Mouse (Mus musculus) frontal cortex, adult 2 months (tissue): ENCODE results near the gene Robo2. TPM values are rescaled to one million over a fixed set of nuclear protein-coding genes. Genes with fewer than 3 reads are reported as not detected.
"Not testable (repeated sequence)": the region's sequence is repeated elsewhere in the genome, so short reads cannot be mapped to it uniquely, and the experiment has no call there.

ENCODE experiments used
- DNase-seq, 2 experiments: peaks; one replicate each; pipeline ENCODE4 v3.0.0; 2022; ENCODE audit warnings: low spot score in 1 of 2; ENCODE audit errors: extremely low spot score in 1 of 2
- polyA plus RNA-seq: library from polyadenylated mRNA; depleted of rRNA; stranded (reverse); fragments of >200 nt; gene quantifications from 2 replicates; pipeline ENCODE4 v1.2.3, GENCODE M21; 2012

Gene Robo2
- polyA plus RNA-seq, 1 experiment = 71.3 TPM

DNA sequence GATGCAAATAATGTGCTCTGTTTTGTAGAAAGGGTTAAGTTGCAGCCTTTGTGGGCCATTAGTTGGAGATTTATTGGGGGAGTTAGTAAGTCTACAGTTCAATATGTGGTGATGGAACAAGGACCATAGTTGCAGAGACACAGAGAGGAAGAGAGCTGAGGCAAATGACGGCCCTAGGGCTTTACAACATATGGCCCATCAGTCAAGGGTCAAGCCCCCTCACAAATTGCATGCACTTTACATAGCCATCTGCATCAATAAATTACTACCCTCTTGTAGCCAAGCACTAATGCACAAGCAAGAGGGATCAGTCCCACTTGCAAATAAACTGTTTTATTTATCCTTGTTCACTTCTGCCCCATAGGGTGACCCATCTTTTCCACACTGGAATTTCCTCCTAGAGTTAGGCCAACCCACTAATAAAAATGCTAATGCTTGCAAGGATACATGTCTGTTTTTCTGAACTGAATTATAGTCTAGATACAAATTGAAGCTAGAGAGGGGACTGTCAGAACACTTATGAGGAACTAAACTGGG is 194.7 kb downstream of the Robo2 start:
- DNase-seq = no peak

DNA sequence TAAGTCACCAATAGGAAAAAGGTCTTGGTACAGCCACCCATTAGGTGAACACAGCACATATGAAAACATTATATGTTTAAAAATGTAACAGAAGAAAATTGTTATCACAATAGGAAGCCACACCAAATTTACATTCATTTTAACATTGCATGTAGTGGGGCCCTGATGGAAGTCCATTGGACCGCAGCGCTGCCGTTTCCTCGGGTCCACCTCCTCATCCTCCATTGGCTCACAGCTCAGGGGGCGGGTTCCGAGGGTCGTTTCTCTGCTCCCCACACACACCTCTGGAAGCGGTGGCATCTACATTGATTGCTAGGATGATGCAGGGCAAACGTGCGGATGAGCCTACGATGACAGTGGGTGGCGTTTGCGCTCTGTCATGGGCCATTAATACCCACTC is 195.8 kb downstream of the Robo2 start:
- DNase-seq = no peak

DNA sequence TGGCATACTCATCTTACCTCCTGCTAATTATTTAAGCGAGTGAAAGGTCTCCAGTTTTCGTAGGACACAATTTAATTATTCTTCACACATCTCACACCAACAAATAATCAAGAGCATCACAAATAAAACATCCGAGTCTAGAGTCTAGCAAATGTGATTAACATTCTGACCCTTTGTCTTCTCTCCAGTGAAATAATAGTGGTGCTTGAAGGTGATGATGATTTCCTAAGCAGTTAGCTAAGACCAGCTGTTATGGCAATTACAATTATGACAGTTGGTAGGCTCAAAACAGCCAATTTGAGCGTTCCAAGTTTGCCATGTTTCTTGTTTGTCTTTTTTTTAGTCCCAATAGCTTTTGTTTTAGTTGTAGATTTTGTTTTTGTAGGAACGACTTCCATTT is 210.9 kb downstream of the Robo2 start:
- no peak for DNase-seq

DNA sequence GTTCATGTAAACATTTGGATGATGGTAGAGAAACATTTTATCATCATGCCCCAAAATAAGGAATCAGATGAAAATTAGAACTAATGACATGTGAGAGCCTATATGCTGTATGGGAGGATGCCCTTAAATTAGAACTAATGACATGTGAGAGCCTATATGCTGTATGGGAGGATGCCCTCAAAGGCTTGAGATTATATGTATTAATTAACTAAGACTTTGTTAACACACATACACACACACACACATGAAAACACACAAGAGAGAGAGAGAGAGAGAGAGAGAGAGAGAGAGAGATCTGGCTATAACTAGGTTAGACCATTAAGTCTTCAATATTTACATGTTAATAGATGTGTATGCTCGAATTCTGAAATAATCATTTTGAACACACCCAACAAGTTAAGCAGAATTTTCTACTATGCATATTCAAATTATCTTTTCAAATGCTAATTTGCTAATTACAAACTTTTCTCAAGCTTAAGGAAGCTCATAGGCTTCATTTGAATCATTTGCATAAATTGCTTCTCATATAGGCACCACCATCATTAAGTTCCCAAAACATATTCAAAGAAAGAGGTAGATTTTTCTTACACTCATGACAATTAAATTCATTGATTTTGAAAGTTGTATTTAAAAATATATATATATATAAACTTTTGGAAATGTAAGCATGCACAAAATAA is 211.5 kb downstream of the Robo2 start:
- DNase-seq = no peak

DNA sequence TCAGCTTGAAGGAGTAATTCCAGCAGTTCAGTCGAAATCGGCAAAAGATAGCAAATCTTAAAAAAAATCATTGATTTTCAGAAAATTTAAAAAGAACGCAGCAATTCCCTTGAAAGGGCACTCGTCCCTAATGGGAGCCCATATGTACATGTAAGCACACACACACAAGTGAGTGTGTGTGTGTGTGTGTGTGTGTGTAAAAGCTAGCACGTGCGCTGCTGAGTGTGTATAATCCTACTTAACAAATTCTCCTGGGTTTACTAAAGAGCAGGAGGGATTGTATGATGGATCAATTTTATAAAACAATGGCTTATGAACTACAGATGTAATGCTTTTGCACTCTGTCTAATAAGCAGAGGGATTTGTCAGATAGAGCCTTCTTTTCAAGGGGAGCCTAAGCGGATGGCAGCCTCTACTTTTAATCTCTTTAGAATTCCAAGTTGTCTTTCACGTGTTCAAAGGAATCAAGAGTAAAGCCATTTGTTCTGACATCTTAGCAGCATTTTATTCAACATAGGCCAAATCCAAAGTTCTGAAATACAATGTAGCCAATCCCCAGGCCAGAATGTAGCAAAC is 218.6 kb downstream of the Robo2 start:
- no peak for DNase-seq

DNA sequence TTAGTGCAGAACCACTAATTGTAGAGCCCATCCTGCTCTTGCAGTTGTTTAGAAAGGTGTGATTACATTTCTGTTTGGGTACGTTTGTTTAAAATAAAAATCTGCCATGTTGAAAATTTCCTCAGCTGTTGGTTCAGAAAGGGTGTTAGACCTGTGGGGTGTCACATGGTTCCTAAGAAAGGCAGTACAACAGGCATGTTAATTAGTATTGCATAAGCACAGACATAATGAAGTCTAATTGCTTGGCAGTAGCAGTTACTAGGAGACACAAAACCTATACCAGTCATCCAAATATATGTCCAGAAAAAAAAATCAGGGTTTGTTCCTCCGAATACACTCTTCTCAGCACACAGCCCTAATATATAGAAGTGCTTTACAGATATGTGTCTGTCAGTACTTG is 220.0 kb downstream of the Robo2 start:
- DNase-seq = no peak

DNA sequence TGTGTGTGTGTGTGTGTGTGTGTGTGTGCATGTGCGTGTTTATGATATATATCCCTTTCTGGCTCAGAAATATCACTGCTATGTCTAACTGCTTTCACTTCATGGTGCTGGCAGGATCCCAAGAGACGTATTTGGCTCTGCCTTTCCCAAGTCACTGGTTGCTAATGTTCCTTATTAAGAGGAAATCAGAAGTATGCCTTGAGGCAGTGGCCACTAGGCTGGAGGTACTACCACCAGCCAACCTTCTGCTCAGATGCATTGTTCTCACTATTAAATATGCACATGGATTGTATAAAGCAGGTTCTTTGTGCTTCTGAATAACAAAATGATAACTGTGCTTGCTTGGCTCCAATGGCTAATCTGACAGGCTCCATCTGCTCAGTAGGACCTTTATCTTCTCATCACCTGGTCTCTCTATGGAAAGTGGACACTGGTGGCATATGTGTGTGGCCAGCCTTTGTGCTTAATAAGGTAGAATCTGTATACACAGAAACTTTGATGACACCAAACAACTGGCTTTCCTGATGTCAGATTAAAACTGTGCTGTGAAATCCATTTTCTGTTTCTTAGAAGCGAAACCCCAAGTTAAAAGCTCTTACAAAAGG is 229.0 kb downstream of the Robo2 start:
- DNase-seq = no peak

DNA sequence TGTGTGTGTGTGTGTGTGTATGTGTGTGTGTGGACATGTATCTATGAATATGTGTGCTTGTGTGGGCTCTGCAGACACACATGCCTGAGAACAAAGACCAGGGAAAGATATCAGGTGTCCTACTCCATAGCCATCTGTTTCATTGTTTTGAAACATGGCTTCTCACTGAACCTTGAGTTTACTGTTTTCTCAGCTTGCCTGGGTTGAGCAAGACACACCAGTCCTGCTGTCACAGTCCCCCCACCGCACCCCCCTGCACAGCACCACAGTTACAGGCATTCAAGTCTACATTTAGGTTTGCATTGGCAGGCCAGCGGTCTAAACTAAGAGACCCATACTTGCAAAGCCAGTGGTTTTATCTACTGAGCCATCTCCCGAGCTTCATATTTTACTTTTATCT is 239.0 kb downstream of the Robo2 start:
- no peak for DNase-seq

DNA sequence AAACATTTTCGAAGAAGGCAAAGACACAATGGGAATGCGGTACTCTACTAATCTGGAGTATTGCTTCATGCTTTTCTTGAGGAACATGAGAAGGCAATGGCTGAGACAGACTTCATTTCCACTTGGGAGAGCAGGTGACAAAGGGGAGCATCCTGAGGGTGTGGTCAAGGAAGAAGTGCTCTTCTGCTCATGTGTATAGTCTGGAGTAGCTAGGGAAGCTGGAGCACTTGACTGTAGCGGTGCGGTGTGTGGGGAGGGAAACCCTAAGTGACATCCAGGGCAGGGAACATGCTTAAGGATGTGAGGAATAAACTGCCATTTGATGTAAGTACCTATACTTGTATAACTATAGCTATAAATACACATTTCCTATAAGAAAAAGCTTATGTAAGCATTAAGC is 242.0 kb downstream of the Robo2 start:
- DNase-seq = no peak

DNA sequence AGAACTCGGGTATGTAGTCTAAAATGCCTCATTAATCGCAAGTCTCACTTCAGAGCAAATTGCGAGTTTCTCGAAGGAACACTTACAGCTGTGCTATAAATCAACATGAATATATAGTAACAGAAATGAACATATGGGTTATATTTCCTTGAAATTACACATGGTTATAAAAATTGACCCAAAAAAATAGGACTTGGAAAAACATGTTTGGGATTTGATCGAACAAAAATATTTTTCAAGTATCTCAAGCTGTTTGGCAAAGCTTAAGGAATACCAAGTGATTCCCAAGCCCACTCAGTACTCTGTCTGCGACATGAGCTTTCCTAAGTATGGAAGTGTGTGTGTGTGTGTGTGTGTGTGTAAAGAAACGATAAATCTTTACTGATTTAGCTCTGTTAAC is 242.5 kb downstream of the Robo2 start:
- DNase-seq = no peak

DNA sequence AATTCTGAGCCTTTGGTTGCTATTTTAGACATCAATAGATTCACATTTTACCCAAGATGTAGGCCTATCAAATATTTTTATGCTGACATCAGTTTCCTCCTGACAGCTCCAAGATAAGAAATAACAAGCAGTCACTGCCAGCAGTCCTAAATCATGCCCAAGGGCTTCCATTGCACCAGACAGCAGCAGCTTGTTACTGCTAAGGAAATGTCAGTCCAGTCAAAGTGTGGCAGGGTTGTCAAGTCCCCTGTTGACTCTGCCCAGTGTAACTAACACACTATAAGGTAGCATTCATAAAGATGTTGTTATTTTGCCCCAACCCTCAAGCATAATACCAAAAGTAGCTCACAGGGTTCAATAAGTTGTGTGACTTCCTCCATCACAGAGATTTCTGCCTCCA is 243.8 kb downstream of the Robo2 start:
- no peak for DNase-seq

DNA sequence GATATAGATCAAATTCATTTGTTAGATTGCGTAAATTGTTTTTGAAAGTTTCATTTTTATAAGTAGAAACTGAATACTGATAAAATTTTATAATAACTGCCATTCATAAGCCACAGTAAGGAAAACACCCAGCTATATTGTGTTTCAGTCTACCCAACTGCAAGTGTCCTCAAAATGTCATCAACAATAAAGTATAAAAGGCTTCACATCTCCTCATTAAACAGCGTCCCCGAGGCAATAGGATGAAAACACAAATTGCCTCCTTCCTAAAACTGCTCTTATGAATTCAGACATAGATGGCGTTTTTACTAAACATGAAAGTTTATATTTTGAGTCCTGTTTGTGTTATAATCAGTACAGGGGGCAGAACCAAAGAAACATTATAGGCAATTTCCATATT is 249.6 kb downstream of the Robo2 start:
- DNase-seq = no peak

DNA sequence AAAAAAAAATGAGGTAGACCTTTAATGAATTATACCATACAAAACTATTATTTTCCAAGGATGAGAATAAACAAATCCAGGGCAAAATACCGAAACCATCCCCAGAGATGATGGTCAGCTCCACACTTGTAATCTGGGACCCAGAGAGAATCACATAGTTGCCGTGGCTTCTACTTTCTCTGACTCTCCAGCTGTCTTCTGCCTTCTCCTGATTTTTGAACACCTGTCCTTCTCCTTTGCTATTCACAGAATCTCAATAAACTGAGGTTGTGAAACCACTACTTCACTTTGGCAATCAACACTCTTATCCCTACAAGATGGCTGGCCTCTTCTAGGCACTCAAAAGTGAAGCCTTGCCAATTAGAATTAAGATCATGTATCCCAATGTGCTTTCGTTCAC is 252.4 kb downstream of the Robo2 start:
- no peak for DNase-seq

DNA sequence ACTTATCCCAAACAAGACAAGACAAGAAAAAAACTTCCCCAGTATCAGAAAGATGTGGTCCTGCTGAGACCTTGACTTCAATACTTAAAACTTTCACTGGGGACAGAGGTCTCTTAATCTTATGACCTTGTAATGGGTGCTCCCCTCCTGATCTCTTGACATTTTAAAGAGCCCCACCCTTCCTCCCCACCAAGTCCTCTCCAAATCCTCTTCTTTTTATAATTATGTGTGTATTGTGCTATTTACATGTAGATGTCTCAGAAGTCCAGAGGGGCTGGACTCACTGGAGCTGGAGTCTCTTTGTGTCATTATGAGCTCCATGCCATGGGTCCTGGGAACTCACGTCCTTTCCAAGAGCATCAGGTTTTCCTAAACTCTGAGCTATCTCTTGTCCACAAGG is 275.4 kb downstream of the Robo2 start:
- DNase-seq = no peak

DNA sequence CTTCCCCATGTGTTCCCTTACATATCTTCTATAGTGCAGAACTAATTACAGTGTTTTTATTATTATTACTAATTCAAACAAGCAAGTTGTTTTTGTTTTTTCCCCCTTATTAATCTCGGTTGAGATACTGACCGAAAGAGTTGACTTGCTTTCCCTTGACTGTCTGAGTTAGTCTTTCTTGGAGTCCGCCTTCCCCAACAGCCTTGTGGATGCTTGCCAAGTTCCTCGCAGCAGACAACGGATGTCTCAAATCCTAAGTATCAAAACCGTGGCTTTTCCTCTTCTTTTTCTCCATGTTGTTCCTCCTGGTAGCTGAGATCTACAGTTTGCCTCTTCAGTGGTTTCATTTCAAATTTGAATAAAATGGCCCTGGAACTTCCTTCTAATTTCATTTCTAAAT is 278.8 kb downstream of the Robo2 start:
- no peak for DNase-seq

DNA sequence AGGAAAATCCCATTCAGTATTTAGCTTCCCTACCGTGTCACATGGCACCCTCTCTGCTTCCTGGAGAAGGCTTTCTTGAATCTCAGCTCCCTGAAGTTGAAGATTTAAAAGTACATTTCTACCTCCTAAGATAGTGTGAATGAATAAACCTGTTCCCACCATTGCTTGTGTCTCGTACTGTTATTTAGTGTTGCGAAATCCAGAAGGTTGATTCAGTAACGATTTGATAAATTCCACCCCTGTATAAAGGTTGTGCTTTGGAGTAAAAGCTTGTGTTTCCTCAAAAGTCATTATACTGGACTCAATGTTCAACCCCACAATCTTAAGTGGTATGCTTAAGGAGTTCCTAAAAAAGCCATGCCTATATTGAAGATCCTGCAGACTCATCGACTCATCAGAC is 280.3 kb downstream of the Robo2 start:
- DNase-seq = no peak

DNA sequence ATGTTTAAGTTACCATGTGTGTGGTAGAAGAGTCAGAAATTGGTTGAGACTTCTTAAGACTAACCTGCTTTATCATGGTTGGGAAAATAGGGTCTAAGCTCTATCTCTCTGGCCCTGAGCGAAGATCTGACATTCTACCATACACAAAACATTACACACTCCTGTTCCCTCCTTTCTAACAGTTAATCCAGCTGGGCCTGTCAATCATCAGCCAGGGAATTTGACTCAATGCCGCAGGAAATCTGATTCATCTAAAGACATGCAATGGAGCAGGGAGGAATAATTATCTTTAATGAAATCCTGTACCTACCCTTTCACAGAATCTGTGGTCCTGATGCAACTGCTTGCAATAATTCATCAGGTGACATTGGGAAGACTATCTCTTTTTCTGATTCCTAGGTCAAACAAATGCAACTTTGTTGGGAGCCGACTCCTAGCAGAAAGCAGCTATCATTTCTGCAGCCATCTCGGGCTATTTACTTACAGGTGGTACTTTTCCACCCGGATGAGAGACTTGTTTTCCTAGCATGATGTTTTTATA is 283.1 kb downstream of the Robo2 start:
- DNase-seq = no peak

DNA sequence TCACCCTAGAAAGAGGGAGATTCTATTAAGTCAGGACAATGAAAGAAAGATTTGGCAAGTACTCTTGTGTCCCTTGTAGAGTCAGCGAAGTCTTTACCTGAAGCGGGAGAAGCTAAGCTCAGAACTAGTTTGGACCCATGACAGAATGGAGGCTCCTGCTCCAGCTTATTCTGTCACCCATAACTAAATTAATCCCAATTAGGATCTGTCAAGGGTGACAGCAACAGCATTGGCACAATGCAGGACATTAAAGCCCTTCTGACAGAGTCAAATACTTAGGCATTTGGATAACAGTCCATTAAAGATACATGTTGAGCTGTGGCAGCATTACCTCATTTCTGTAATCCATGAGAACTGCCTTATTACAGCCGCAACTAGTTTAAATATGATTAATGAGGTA is 298.5 kb downstream of the Robo2 start:
- no peak for DNase-seq

DNA sequence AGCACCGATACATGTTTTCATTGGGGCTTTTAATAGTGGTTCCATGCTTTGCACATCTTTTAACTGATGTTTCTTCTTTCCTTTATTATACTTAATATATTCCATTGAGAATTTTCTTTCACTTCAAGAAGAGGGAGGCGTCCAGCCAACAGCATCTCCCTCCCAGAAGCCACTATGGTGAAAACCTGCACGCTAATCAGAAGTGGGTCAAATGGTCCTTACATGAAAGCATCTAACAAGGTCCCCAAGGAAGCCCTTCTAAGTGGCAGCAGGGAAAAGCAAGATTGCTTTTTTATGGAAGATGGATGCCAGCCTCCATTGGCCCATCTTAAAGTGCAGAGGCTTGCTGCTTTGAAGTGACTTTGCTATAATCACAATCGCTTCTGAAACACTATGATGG is 300.5 kb downstream of the Robo2 start:
- no peak for DNase-seq

DNA sequence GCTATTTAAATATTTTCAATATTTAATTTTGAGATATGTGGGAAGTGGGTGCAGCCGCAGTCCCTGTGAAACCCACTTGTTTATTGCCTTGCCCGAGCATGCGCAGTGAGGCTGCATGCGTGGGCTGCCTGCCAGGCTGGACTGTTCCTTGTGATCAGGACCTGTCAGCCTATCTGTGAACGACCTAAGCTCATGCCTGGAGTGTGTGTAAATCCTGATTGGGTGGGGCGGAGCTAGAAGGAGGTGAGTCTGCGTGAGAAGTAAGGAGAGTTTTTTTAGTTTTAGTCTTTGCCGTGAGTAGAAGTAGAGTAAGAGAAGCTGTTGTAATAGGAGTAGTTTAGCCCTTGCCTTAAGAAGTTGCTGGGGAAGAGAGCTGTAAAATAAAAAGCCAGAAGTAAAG is 307.2 kb downstream of the Robo2 start:
- DNase-seq = not testable (repeated sequence)

DNA sequence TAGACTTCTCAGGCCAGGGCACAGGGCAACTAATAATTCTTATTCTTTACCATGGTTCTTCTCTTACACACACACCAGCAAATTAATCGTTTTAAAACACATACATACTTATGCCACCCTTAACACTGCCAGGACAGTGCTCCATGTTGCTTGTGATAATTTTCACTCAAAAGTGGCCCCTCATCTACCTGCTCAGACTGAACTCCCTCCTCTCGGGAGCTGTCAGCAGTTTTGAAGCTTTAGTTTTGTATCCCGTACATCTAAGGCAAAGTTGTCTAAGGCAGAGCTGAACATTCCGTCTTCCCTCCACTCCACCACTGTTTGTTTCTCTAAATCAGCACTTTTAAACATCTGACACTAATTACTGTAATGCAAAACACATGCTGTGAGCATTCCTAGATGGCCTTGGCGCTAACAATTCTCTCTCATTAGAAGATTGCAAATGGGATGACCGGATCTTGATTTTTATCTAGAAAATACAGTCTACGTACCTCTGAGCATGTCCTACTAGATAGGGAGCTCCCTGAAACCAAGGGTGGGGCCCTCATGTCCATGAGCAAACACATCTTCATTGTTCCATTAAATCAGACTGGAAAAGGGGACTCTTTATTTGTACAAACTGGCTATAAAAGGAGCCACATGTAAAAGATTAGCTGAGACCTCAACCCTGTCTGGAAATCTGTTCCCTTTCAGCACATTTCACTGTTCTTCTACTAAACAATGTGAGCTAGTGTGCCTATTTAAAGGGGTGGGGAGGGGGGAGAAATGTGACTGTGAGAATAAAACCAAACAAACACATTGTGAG is 318.4 kb downstream of the Robo2 start:
- no peak for DNase-seq
